Mouse (Mus musculus): Measurements from ENCODE around the gene Fpr1.

DNA sequence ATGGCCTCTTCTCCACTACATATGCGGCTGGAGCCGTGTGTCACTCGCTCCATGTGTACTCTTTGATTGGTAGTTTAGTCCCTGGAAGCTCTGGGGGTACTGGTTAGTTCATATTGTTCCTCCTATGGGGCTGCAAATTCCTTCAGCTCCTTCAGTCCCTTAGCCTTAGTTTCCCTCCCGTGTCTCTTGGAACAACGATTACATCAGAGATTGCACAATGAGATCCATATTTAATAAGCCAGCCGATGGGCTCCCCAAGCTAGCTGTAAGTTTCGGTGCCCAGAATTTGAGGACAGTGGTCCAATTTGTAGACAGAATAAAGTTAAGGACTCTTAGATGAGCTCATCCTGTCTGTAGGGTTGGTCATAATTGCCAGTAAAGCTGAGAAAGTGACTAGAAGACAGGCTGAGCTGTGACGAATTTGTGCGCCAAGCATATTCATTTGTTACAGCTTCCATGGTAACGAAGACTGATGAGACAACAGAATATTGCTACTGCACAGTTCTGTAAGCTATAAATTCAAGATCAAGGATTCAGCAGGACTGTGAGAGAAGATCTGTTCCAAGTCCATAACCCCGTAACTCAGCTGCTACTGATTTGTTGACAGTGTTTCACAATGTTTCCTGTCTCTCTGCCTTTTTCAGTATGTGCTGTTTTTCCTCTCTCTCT, 16.8 kb downstream of the Fpr1 start:
- TF ChIP-seq GATA1 (IDR thresholded peaks at IDR 0.05; ENCODE audit: low read length) (no peak), TAL1 (IDR thresholded peaks at IDR 0.05; ENCODE audit: low read length) (no peak)
